Mouse (Mus musculus): ENCODE results near the gene Gab2. TPM values are rescaled to one million over a fixed set of nuclear protein-coding genes. Genes with fewer than 3 reads are reported as not detected.

Gab2 gene
- polyA plus RNA-seq, 1 experiment from 2014 or later, result 4.4 TPM

DNA sequence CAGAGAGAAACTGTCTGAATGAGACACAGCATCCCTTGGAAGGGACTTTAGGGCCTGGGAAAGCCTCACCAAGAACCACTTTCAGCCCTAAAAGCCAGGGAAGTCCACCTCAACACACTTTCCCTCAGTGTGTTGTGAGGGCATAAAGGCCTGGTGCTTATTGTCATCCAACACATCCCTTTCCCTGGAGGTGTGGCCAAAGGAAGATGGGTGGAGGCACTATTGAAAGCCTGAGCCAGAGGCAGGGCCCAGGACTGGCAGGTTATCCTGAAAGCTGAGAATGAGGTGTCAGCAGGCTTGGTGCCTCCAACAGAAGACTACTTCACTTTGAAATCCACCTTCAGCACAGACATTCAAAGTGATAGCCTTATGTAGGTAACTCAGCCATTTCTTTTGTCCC lies 223.1 kb downstream of the Gab2 start:
- no peak overlapping the region for H3K4me3 ChIP-seq (replicated peaks)
- H3K9ac ChIP-seq (replicated peaks), result no peak overlapping the region
- H3K4me1 ChIP-seq (replicated peaks), result no peaks in the 10 kb centered on the region
- H3K4me2 ChIP-seq, result no peak overlapping the region
- ATAC-seq (ENCODE audit: insufficient number of reproducible peaks, insufficient read depth, low FRiP score, low TSS enrichment, low read depth), result no peak
- no peak overlapping the region for H3K27ac ChIP-seq
- no peaks in the 10 kb centered on the region for H3K9me3 ChIP-seq
- no peaks in the 10 kb centered on the region for H3K27me3 ChIP-seq
- peaks cover 48% of the 10 kb centered on the region for H3K36me3 ChIP-seq

DNA sequence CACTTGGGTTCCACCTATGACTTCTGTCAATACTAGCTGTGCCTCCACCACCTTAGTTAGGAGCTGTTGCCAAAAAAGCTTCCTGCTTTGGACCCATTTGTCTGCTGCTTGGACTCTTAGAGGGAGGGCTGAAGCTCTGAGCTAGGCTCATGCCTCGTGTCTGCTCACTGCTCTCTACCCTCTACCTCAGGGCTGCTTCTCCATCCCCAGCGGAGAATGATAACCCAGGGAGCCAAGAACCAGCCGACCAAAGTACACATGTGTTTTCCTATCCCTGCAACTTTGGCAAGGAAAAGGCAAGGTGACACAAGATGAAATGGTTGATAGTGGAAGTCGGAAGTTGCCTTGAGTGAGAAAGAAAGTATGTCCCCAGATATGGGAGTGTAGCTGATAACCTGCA lies 223.8 kb downstream of the Gab2 start:
- H3K4me1 ChIP-seq (replicated peaks), result no peaks in the 10 kb centered on the region
- no peak overlapping the region for H3K4me3 ChIP-seq (replicated peaks)
- peaks cover 56% of the 10 kb centered on the region for H3K36me3 ChIP-seq

DNA sequence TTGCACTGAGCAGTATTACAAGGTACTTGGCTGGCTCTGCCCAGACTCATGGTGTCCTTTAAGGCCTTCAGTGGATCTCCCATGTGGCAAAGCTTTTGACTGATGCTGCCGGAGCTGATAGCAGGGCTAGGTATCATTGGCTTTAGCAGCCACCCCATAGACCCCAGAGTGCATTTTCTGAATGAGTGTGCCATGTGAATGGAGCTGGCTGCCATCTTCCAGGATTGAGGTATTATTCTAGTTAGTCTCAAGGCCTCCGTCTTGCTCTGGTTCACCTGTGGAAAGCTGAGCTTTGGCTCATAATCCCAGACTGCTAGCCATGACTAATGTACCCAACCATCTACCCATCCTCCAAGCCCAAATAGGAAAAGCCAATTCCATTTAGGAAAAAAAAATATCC lies 225.4 kb downstream of the Gab2 start:
- H3K9ac ChIP-seq (replicated peaks), result no peak overlapping the region
- peaks cover 72% of the 10 kb centered on the region for H3K36me3 ChIP-seq
- 90% methylated on average over 2 of the region's 2 CpGs for WGBS
- no peaks in the 10 kb centered on the region for H3K27me3 ChIP-seq
- no peak for ATAC-seq (ENCODE audit: insufficient number of reproducible peaks, insufficient read depth, low FRiP score, low TSS enrichment, low read depth)
- H3K4me2 ChIP-seq, result no peak overlapping the region
- H3K27ac ChIP-seq, result no peak overlapping the region
- no peaks in the 10 kb centered on the region for H3K9me3 ChIP-seq
- H3K4me1 ChIP-seq (replicated peaks), result no peaks in the 10 kb centered on the region
- H3K4me3 ChIP-seq (replicated peaks), result no peak overlapping the region

More for the DNA sequence above, 223.8 kb downstream of the Gab2 start:
- Histone ChIP-seq H3K4me2 (no peak overlapping the region), H3K9me3 (no peaks in the 10 kb centered on the region), H3K27ac (no peak overlapping the region), H3K9ac (replicated peaks) (no peak overlapping the region), H3K27me3 (no peaks in the 10 kb centered on the region)
- WGBS, result 81% methylated on average over 4 of the region's 4 CpGs
- no peak for ATAC-seq (ENCODE audit: insufficient number of reproducible peaks, insufficient read depth, low FRiP score, low TSS enrichment, low read depth)

- no peaks in the 10 kb centered on the region for H3K27me3 ChIP-seq
- no peak overlapping the region for H3K9ac ChIP-seq (replicated peaks)
- no peaks in the 10 kb centered on the region for H3K4me1 ChIP-seq (replicated peaks)
- WGBS, result 82% methylated on average over 1 of the region's 1 CpGs
- H3K36me3 ChIP-seq, result peaks cover 79% of the 10 kb centered on the region
- no peak overlapping the region for H3K4me2 ChIP-seq
- ATAC-seq (ENCODE audit: insufficient number of reproducible peaks, insufficient read depth, low FRiP score, low TSS enrichment, low read depth), result no peak
- no peak overlapping the region for H3K4me3 ChIP-seq (replicated peaks)
- no peaks in the 10 kb centered on the region for H3K9me3 ChIP-seq
- no peak overlapping the region for H3K27ac ChIP-seq
Measured at GRCm38 (mm10) chr7:97307546-97307945, 226.2 kb downstream of the Gab2 start.

DNA sequence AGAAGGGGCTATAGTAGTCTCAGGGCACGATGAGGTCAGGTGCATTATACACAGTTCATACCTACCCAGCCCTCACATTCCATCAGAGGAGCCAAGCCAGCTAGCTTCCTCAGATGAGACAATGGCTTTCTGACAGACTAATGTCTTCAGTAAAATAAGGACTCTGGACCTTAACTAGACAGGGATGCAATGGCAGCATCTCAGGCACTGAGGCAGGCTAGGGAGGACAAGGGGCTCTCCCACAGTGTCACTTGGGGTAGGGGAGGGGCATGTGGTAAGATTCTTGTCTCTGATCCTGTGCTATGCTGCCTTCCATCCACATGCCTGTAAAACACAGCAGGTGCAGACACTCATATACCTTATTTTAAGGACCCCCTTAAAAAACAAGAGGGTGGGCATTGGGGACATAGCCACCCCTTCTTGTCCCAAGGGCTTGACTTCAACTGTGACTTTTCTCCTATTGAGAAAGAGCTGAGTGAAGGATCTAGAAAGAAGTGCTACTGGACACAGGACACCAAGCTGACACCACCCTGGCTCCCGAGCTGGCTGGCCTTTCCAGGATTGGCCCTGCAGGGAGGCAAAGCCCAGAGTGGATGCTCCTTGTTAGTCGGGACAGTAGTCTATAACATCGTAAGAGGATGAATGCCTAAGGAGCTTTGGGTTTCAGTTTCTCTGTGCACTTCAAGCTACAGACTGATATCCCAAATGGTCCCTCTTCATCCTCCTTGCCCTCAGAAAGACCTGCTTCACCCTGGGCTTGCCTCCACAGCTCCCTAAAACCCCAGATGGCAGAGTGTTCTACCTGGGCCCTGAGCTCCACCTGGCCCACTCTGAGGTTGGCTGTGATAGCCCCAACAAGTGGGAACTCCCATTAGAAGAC lies 228.3 kb downstream of the Gab2 start:
- Histone ChIP-seq H3K27ac (no peak overlapping the region), H3K9me3 (no peaks in the 10 kb centered on the region), H3K4me2 (no peak overlapping the region), H3K9ac (replicated peaks) (no peak overlapping the region), H3K27me3 (no peaks in the 10 kb centered on the region), H3K4me1 (replicated peaks) (no peaks in the 10 kb centered on the region), H3K4me3 (replicated peaks) (no peak overlapping the region), H3K36me3 (peaks cover 75% of the 10 kb centered on the region)
- ATAC-seq (ENCODE audit: insufficient number of reproducible peaks, insufficient read depth, low FRiP score, low TSS enrichment, low read depth), result no peak
- WGBS, result 89% methylated on average over 4 of the region's 4 CpGs

- Histone ChIP-seq H3K4me2 (no peak overlapping the region), H3K4me3 (replicated peaks) (no peak overlapping the region), H3K9me3 (no peaks in the 10 kb centered on the region), H3K9ac (replicated peaks) (no peak overlapping the region), H3K36me3 (peaks cover 73% of the 10 kb centered on the region), H3K4me1 (replicated peaks) (no peaks in the 10 kb centered on the region), H3K27me3 (no peaks in the 10 kb centered on the region), H3K27ac (no peak overlapping the region)
- 89% methylated on average over 3 of the region's 3 CpGs for WGBS
- ATAC-seq (ENCODE audit: insufficient number of reproducible peaks, insufficient read depth, low FRiP score, low TSS enrichment, low read depth), result no peak
Measured at GRCm38 (mm10) chr7:97310341-97310635, 228.9 kb downstream of the Gab2 start.

GRCm38 (mm10) chr7:97311620-97312019 lies 230.2 kb downstream of the Gab2 start:
- Histone ChIP-seq H3K9me3 (no peaks in the 10 kb centered on the region), H3K4me1 (replicated peaks) (no peaks in the 10 kb centered on the region), H3K4me3 (replicated peaks) (no peak overlapping the region), H3K9ac (replicated peaks) (no peak overlapping the region), H3K27me3 (no peaks in the 10 kb centered on the region), H3K36me3 (peaks cover 72% of the 10 kb centered on the region), H3K4me2 (no peak overlapping the region), H3K27ac (no peak overlapping the region)
- ATAC-seq (ENCODE audit: insufficient number of reproducible peaks, insufficient read depth, low FRiP score, low TSS enrichment, low read depth), result no peak
- 90% methylated on average over 14 of the region's 14 CpGs for WGBS

- no peak overlapping the region for H3K27ac ChIP-seq
- H3K36me3 ChIP-seq, result peaks cover 66% of the 10 kb centered on the region
- no peak overlapping the region for H3K9ac ChIP-seq (replicated peaks)
- no peaks in the 10 kb centered on the region for H3K27me3 ChIP-seq
- H3K4me3 ChIP-seq (replicated peaks), result no peak overlapping the region
- no peak for ATAC-seq (ENCODE audit: insufficient number of reproducible peaks, insufficient read depth, low FRiP score, low TSS enrichment, low read depth)
- H3K4me1 ChIP-seq (replicated peaks), result no peaks in the 10 kb centered on the region
- 87% methylated on average over 17 of the region's 17 CpGs for WGBS
- H3K4me2 ChIP-seq, result no peak overlapping the region
- H3K9me3 ChIP-seq, result no peaks in the 10 kb centered on the region
Measured at GRCm38 (mm10) chr7:97312196-97312595, 230.8 kb downstream of the Gab2 start.

- no peak for ATAC-seq (ENCODE audit: insufficient number of reproducible peaks, insufficient read depth, low FRiP score, low TSS enrichment, low read depth)
Measured at GRCm38 (mm10) chr7:97312856-97313255, 231.5 kb downstream of the Gab2 start.

GRCm38 (mm10) chr7:97313364-97313995 lies 232.1 kb downstream of the Gab2 start:
- ATAC-seq (ENCODE audit: insufficient number of reproducible peaks, insufficient read depth, low FRiP score, low TSS enrichment, low read depth), result no peak
- no peak overlapping the region for H3K4me3 ChIP-seq (replicated peaks)
- H3K27me3 ChIP-seq, result no peaks in the 10 kb centered on the region
- no peaks in the 10 kb centered on the region for H3K4me1 ChIP-seq (replicated peaks)
- H3K9me3 ChIP-seq, result no peaks in the 10 kb centered on the region
- H3K36me3 ChIP-seq, result peaks cover 59% of the 10 kb centered on the region
- H3K9ac ChIP-seq (replicated peaks), result no peak overlapping the region
- H3K27ac ChIP-seq, result no peak overlapping the region
- H3K4me2 ChIP-seq, result no peak overlapping the region
- whole genome bisulfite sequencing, result 75% methylated on average over 7 of the region's 7 CpGs

More at GRCm38 (mm10) chr7:97312856-97313255, 231.5 kb downstream of the Gab2 start:
- Histone ChIP-seq H3K4me3 (replicated peaks) (no peak overlapping the region), H3K4me1 (replicated peaks) (no peaks in the 10 kb centered on the region), H3K9me3 (no peaks in the 10 kb centered on the region), H3K27ac (no peak overlapping the region), H3K4me2 (no peak overlapping the region), H3K27me3 (no peaks in the 10 kb centered on the region), H3K9ac (replicated peaks) (no peak overlapping the region), H3K36me3 (peaks cover 64% of the 10 kb centered on the region)
- WGBS, result 84% methylated on average over 6 of the region's 6 CpGs

GRCm38 (mm10) chr7:97314646-97315045 lies 233.3 kb downstream of the Gab2 start:
- Histone ChIP-seq H3K36me3 (peaks cover 59% of the 10 kb centered on the region), H3K9me3 (no peaks in the 10 kb centered on the region)

DNA sequence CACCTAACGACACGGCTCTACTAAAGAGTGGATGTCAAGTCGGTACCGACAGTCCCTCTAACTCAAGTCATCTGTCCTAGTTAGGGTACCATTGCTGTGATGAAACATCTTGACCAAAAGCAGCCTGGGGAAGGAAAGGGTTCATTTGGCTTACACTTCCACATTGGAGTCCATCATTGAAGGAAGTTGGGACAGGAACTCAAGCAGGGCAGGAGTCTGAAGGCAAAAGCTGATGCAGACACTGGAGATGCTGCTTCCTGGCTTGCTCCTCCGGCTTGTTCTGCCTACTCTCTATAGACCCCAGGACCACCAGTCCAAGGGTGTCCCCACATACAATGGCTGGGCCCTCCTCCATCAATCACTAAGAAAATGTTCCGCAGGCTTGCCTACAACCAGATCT lies 234.3 kb downstream of the Gab2 start:
- Histone ChIP-seq H3K4me1 (replicated peaks) (no peaks in the 10 kb centered on the region), H3K27ac (no peak overlapping the region), H3K9ac (replicated peaks) (no peak overlapping the region), H3K4me3 (replicated peaks) (no peak overlapping the region), H3K27me3 (no peaks in the 10 kb centered on the region), H3K9me3 (no peaks in the 10 kb centered on the region), H3K36me3 (peaks cover 52% of the 10 kb centered on the region), H3K4me2 (no peak overlapping the region)
- 89% methylated on average over 6 of the region's 6 CpGs for WGBS
- ATAC-seq (ENCODE audit: insufficient number of reproducible peaks, insufficient read depth, low FRiP score, low TSS enrichment, low read depth), result no peak

More at GRCm38 (mm10) chr7:97314646-97315045, 233.3 kb downstream of the Gab2 start:
- Histone ChIP-seq H3K9ac (replicated peaks) (no peak overlapping the region), H3K4me2 (no peak overlapping the region), H3K4me1 (replicated peaks) (no peaks in the 10 kb centered on the region), H3K4me3 (replicated peaks) (no peak overlapping the region), H3K27me3 (no peaks in the 10 kb centered on the region), H3K27ac (no peak overlapping the region)
- WGBS, result 80% methylated on average over 5 of the region's 5 CpGs
- no peak for ATAC-seq (ENCODE audit: insufficient number of reproducible peaks, insufficient read depth, low FRiP score, low TSS enrichment, low read depth)
